Mouse (Mus musculus) liver, adult 2 months (tissue): ENCODE measurements around the gene Tmem179b. TPM values are rescaled to one million over a fixed set of nuclear protein-coding genes. Genes with fewer than 3 reads are reported as not detected.

Experiments used
- DNase-seq: peaks from one replicate; pipeline ENCODE4 v3.0.0-alpha.2; 2011; ENCODE audit warnings: low read depth, low spot score; ENCODE audit errors: extremely low read depth
- H3K27ac ChIP-seq: fragments of 200-500 bp; replicated peaks from 2 replicates; pipeline ENCODE4 v1.5.1; 2012; ENCODE audit warnings: low read depth, mild to moderate bottlenecking, control low read depth, inconsistent platforms, low read length; ENCODE audit not compliant: insufficient read depth
- H3K27me3 ChIP-seq: fragments of 200-500 bp; 2 replicates; pipeline ENCODE4 v1.6.1; 2012; ENCODE audit warnings: mild to moderate bottlenecking, moderate library complexity, low read length, inconsistent platforms; ENCODE audit not compliant: control insufficient read depth, insufficient read depth
- H3K36me3 ChIP-seq: fragments of 200-500 bp; 2 replicates; pipeline ENCODE4 v1.6.1; 2012; ENCODE audit warnings: low read length, inconsistent platforms; ENCODE audit not compliant: control insufficient read depth, insufficient read depth
- H3K4me1 ChIP-seq: fragments of 200-500 bp; 2 replicates; pipeline ENCODE4 v1.6.1; 2011; ENCODE audit warnings: low read length; ENCODE audit not compliant: control insufficient read depth, insufficient read depth
- H3K4me3 ChIP-seq: fragments of 200-500 bp; 2 replicates; pipeline ENCODE4 v1.5.1; 2011; ENCODE audit warnings: low read depth, mild to moderate bottlenecking, control low read depth, low read length, moderate library complexity; ENCODE audit not compliant: insufficient read depth
- H3K79me2 ChIP-seq: fragments of 200-500 bp; 2 replicates; pipeline ENCODE4 v1.6.1; 2012; ENCODE audit warnings: inconsistent platforms, mild to moderate bottlenecking, low read length, moderate library complexity; ENCODE audit not compliant: control insufficient read depth, insufficient read depth
- H3K9ac ChIP-seq: fragments of 200-500 bp; 2 replicates; pipeline ENCODE4 v1.6.1; 2012; ENCODE audit warnings: low read depth, mild to moderate bottlenecking, control low read depth, inconsistent platforms, low read length
- CTCF ChIP-seq: fragments of 200-500 bp; IDR thresholded peaks from 2 replicates; pipeline ENCODE4 v1.5.1; 2011; ENCODE audit warnings: low read depth, low read length, control low read depth
- POLR2A ChIP-seq: fragments of 200-500 bp; IDR thresholded peaks from 2 replicates; pipeline ENCODE4 v1.6.1; 2011; ENCODE audit warnings: low read length, control low read depth; ENCODE audit not compliant: insufficient read depth; ENCODE audit errors: extremely low read depth
- WGBS: fragments of 180-500 bp; shearing (Covaris S2); methylation state at CpG from one replicate; pipeline ENCODE4 v1.1.7; 2018; 5-methylcytosine and 5-hydroxymethylcytosine counted together
- polyA plus RNA-seq: library from polyadenylated mRNA; depleted of rRNA; stranded (reverse); fragments of >200 nt; gene quantifications from 2 replicates; pipeline ENCODE4 v1.2.3, GENCODE M21; 2012; rRNA removed
- total RNA-seq: library from RNA; depleted of rRNA; stranded (reverse); fragments of >200 nt; gene quantifications from 2 replicates; pipeline ENCODE4 v1.2.3, GENCODE M21; 2014; rRNA removed

Tmem179b gene
- total and polyA plus RNA-seq, 2 experiments, result 28.4 to 85.1 TPM

GRCm38 (mm10) chr19:8725081-8725613, 49.1 kb downstream of the Tmem179b start:
- H3K36me3 ChIP-seq, result peaks cover 31% of the 10 kb centered on the region
- peaks cover 9% of the 10 kb centered on the region; the same call in 1 of the 2 replicates for H3K4me1 ChIP-seq
- no peak overlapping the region for H3K4me3 ChIP-seq
- no peaks in the 10 kb centered on the region for H3K79me2 ChIP-seq
- DNase-seq, result no peak
- H3K9ac ChIP-seq, result no peak overlapping the region
- H3K27ac ChIP-seq, result no peak overlapping the region
- no peak for TF ChIP-seq CTCF
- TF ChIP-seq POLR2A, result no peak
- 70% methylated on average over 4 of the region's 4 CpGs for WGBS
- H3K27me3 ChIP-seq, result no peaks in the 10 kb centered on the region

GRCm38 (mm10) chr19:8724392-8724791, 49.9 kb downstream of the Tmem179b start:
- TF ChIP-seq CTCF (no peak), POLR2A (no peak)
- no peak for DNase-seq
- Histone ChIP-seq H3K79me2 (no peaks in the 10 kb centered on the region), H3K36me3 (peaks cover 31% of the 10 kb centered on the region), H3K27me3 (no peaks in the 10 kb centered on the region), H3K27ac (no peak overlapping the region), H3K4me3 (peak overlapping the region; percentile 81; the same call in 1 of the 2 replicates), H3K9ac (peak overlapping the region; percentile 46), H3K4me1 (peaks cover 9% of the 10 kb centered on the region; the same call in 1 of the 2 replicates)
- 8% methylated on average over 2 of the region's 2 CpGs for WGBS

DNA sequence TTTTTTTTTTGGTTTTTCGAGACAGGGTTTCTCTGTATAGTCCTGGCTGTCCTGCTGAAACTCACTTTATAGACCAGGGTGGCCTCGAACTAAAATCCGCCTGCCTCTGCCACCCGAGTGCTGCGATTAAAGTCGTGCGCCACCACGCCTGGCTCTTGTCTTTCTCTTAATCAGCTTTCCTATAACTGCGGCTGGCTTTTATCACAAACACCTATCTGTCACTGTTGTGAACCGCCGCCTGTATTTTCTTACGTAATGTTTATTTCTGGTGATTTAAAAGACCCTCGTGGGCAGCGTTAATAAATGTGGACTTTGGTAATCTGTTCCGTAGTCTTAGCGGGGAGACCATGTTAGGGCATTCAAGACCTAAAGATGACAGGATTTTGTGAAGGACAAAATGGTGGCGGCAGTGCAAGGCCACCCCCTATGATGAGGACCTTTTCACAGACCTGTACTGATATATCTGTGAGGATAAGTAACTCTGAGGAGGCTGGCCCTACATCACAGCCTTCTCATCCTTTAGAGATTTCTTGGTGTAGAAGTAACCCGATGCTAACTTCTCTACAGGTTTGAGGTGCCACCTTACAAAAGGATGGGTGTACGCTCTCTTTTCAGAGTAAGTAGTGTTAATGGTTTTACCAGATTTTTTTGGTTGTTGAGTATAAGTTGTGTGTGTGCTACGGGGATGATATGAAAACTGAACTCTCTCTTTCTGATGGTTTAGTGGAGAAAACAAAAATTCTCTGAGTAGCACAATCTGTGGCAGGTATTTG, 50.5 kb downstream of the Tmem179b start:
- peak overlapping the region; percentile 81 for H3K4me3 ChIP-seq
- peak overlapping the region; percentile 91 for H3K9ac ChIP-seq
- DNase-seq, result no peak
- H3K79me2 ChIP-seq, result no peaks in the 10 kb centered on the region
- H3K36me3 ChIP-seq, result peaks cover 31% of the 10 kb centered on the region
- H3K4me1 ChIP-seq, result peaks cover 9% of the 10 kb centered on the region; the same call in 1 of the 2 replicates
- peak overlapping the region; percentile 67 for H3K27ac ChIP-seq
- H3K27me3 ChIP-seq, result no peaks in the 10 kb centered on the region
- TF ChIP-seq CTCF, result no peak
- 1% methylated on average over 20 of the region's 20 CpGs for WGBS

DNA sequence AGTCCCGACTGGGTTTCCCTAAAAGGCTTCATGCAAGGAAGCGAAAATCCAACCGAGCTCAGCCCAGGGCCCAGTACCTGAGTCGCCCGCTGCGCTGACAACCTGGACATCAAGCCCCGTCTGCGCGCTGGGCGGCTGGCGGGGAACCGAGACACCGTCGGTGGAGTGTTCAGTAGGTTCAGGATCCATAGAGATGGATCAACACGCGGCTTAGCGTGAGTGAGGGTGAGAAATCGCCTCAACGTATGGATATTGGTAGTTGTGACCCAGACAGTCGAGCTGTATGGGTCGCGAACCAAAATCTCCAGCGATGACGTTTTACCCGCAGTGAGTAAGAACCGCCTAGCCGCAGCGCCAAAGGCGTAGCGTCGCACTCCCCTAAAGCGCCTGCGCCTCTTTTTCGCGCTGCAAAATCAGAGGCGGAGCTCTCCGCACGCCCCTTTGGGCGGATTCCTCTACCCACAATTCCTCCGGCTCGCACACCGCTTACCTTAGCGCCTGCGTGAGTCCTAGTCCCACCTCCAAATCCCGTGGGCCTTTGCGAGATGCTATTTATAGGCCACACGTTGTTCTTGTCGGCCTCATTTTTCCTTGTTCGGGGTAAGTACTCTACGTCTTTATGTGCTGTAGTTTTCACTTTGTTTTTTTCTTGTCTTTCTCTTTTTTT, 51.2 kb downstream of the Tmem179b start, which contains the start of gene Slc3a2:
TSS of gene Slc3a2 (minus strand) at position 463 of the 667 bp plus-strand sequence.
- Histone ChIP-seq H3K4me3 (peak within 1 kb of the TSS; percentile 90), H3K27ac (peak within 1 kb of the TSS; percentile 76), H3K9ac (peak within 1 kb of the TSS; percentile 91), H3K27me3 (no peaks in the 10 kb centered on the region), H3K36me3 (peaks cover 31% of the 10 kb centered on the region), H3K4me1 (peaks cover 9% of the 10 kb centered on the region; the same call in 1 of the 2 replicates), H3K79me2 (no peaks in the 10 kb centered on the region)
- WGBS, result under 1% methylated on average over 50 of the region's 50 CpGs
- peak; percentile 97 for DNase-seq
- no peak for TF ChIP-seq CTCF
- peak; percentile 56 for TF ChIP-seq POLR2A

DNA sequence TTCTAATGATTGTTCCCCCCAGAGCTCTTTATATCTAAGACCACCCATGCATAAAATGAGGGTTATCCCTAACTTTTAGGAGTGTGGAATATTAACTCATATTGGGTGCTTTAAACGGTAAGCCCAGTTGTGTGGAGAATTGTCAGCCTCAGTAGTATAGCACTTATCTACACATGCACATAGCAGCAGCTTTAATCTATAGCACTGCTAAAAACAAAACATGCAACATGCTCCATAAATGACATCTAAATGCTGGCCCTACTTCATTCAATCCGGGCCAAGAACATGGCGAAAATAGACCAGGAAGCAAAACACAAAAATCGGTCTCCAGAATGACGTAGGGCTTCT, 51.7 kb downstream of the Tmem179b start:
- Histone ChIP-seq H3K79me2 (no peaks in the 10 kb centered on the region), H3K36me3 (peaks cover 31% of the 10 kb centered on the region), H3K9ac (peak overlapping the region; percentile 89), H3K27me3 (no peaks in the 10 kb centered on the region), H3K4me3 (peak overlapping the region; percentile 90), H3K27ac (peak overlapping the region; percentile 76), H3K4me1 (peaks cover 9% of the 10 kb centered on the region; the same call in 1 of the 2 replicates)
- DNase-seq, result no peak
- WGBS, result 0% methylated on average over 5 of the region's 5 CpGs
- TF ChIP-seq CTCF (no peak), POLR2A (no peak)

Other genes with a start within 250 kb of the Tmem179b start
Only the 30 nearest of the 33 such genes appear.
- gene Slc22a6, start 156.4 kb downstream of the Tmem179b start, total RNA-seq, result not detected in 2 replicates
- gene Slc22a6, start 156.4 kb downstream of the Tmem179b start, polyA plus RNA-seq, result 0.02 TPM in 1 of 2 replicates, not detected in the other
- 0.07 and 0.46 TPM in 2 replicates for gene Chrm1, start 110.7 kb downstream of the Tmem179b start, total RNA-seq
- gene Chrm1, start 110.7 kb downstream of the Tmem179b start, polyA plus RNA-seq, result 0.36 and 0.50 TPM in 2 replicates
- 30.2 and 37.6 TPM in 2 replicates for gene Slc3a2, start 51.1 kb downstream of the Tmem179b start, total RNA-seq
- 62.9 and 71.6 TPM in 2 replicates for gene Slc3a2, start 51.1 kb downstream of the Tmem179b start, polyA plus RNA-seq
- gene Wdr74, start 38.6 kb downstream of the Tmem179b start, total RNA-seq, result 12.5 and 16.6 TPM in 2 replicates
- 23.8 and 28.9 TPM in 2 replicates for gene Wdr74, start 38.6 kb downstream of the Tmem179b start, polyA plus RNA-seq
- 0.83 TPM in 1 of 2 replicates, not detected in the other for gene 1700092M07Rik, start 33.7 kb downstream of the Tmem179b start, total RNA-seq
- not detected in 2 replicates for gene 1700092M07Rik, start 33.7 kb downstream of the Tmem179b start, polyA plus RNA-seq
- 43.5 and 46.8 TPM in 2 replicates for gene Stx5a, start 33.1 kb downstream of the Tmem179b start, total RNA-seq
- gene Stx5a, start 33.1 kb downstream of the Tmem179b start, polyA plus RNA-seq, result 42.0 and 62.1 TPM in 2 replicates
- gene Nxf1, start 17.4 kb downstream of the Tmem179b start, total RNA-seq, result 16.2 and 22.3 TPM in 2 replicates
- 27.3 and 43.1 TPM in 2 replicates for gene Nxf1, start 17.4 kb downstream of the Tmem179b start, polyA plus RNA-seq
- 50.3 and 66.9 TPM in 2 replicates for gene Tmem223, start 3.5 kb downstream of the Tmem179b start, total RNA-seq
- gene Tmem223, start 3.5 kb downstream of the Tmem179b start, polyA plus RNA-seq, result 93.1 and 122 TPM in 2 replicates
- 4.7 and 5.2 TPM in 2 replicates for gene Taf6l, start 11.9 kb upstream of the Tmem179b start, total RNA-seq
- gene Taf6l, start 11.9 kb upstream of the Tmem179b start, polyA plus RNA-seq, result 5.1 and 5.3 TPM in 2 replicates
- 25.2 and 26.6 TPM in 2 replicates for gene Polr2g, start 24.1 kb upstream of the Tmem179b start, total RNA-seq
- 12.9 and 13.2 TPM in 2 replicates for gene Polr2g, start 24.1 kb upstream of the Tmem179b start, polyA plus RNA-seq
- 0.20 and 0.37 TPM in 2 replicates for gene Zbtb3, start 28.1 kb upstream of the Tmem179b start, total RNA-seq
- gene Zbtb3, start 28.1 kb upstream of the Tmem179b start, polyA plus RNA-seq, result 0.31 and 0.43 TPM in 2 replicates
- gene Ttc9c, start 44.9 kb upstream of the Tmem179b start, total RNA-seq, result 15.6 and 18.5 TPM in 2 replicates
- 8.1 and 8.3 TPM in 2 replicates for gene Ttc9c, start 44.9 kb upstream of the Tmem179b start, polyA plus RNA-seq
- gene Hnrnpul2, start 45.5 kb upstream of the Tmem179b start, total RNA-seq, result 19.5 and 19.6 TPM in 2 replicates
- 11.2 and 11.6 TPM in 2 replicates for gene Hnrnpul2, start 45.5 kb upstream of the Tmem179b start, polyA plus RNA-seq
- gene AC129217.1, start 55.3 kb upstream of the Tmem179b start, total RNA-seq, result 6.1 and 8.2 TPM in 2 replicates
- gene AC129217.1, start 55.3 kb upstream of the Tmem179b start, polyA plus RNA-seq, result 1.7 TPM in 1 of 2 replicates, not detected in the other
- 27.7 and 30.5 TPM in 2 replicates for gene Bscl2, start 63.0 kb upstream of the Tmem179b start, total RNA-seq
- 131 and 137 TPM in 2 replicates for gene Bscl2, start 63.0 kb upstream of the Tmem179b start, polyA plus RNA-seq
- not detected in 2 replicates for gene Gng3, start 64.7 kb upstream of the Tmem179b start, total RNA-seq
- 0.05 TPM in 1 of 2 replicates, not detected in the other for gene Gng3, start 64.7 kb upstream of the Tmem179b start, polyA plus RNA-seq
- gene Lrrn4cl, start 76.3 kb upstream of the Tmem179b start, total RNA-seq, result 0.07 and 0.09 TPM in 2 replicates
- gene Lrrn4cl, start 76.3 kb upstream of the Tmem179b start, polyA plus RNA-seq, result 0.06 and 0.07 TPM in 2 replicates
- 82.7 and 88.4 TPM in 2 replicates for gene Ubxn1, start 97.0 kb upstream of the Tmem179b start, total RNA-seq
- 128 and 133 TPM in 2 replicates for gene Ubxn1, start 97.0 kb upstream of the Tmem179b start, polyA plus RNA-seq
- 21.3 and 27.7 TPM in 2 replicates for gene Uqcc3, start 106.5 kb upstream of the Tmem179b start, total RNA-seq
- gene Uqcc3, start 106.5 kb upstream of the Tmem179b start, polyA plus RNA-seq, result 32.6 and 38.8 TPM in 2 replicates
- 2.5 and 3.4 TPM in 2 replicates for gene Lbhd1, start 109.3 kb upstream of the Tmem179b start, total RNA-seq
- 1.2 and 1.3 TPM in 2 replicates for gene Lbhd1, start 109.3 kb upstream of the Tmem179b start, polyA plus RNA-seq
- gene Gm49403, start 109.5 kb upstream of the Tmem179b start, total RNA-seq, result not detected in 2 replicates
- not detected in 2 replicates for gene Gm49403, start 109.5 kb upstream of the Tmem179b start, polyA plus RNA-seq
- 23.5 and 34.0 TPM in 2 replicates for gene 1810009A15Rik, start 114.4 kb upstream of the Tmem179b start, total RNA-seq
- gene 1810009A15Rik, start 114.4 kb upstream of the Tmem179b start, polyA plus RNA-seq, result 10.8 and 13.6 TPM in 2 replicates
- 3.4 TPM in 1 of 2 replicates, not detected in the other for gene Gm49416, start 114.5 kb upstream of the Tmem179b start, total RNA-seq
- 1.1 TPM in 1 of 2 replicates, not detected in the other for gene Gm49416, start 114.5 kb upstream of the Tmem179b start, polyA plus RNA-seq
- gene Ints5, start 118.5 kb upstream of the Tmem179b start, total RNA-seq, result 3.8 and 5.6 TPM in 2 replicates
- 13.2 and 15.9 TPM in 2 replicates for gene Ints5, start 118.5 kb upstream of the Tmem179b start, polyA plus RNA-seq
- gene Ganab, start 123.6 kb upstream of the Tmem179b start, total RNA-seq, result 111 and 132 TPM in 2 replicates
- gene Ganab, start 123.6 kb upstream of the Tmem179b start, polyA plus RNA-seq, result 127 and 140 TPM in 2 replicates
- 16.8 and 22.6 TPM in 2 replicates for gene B3gat3, start 145.9 kb upstream of the Tmem179b start, total RNA-seq
- 88.7 and 101 TPM in 2 replicates for gene B3gat3, start 145.9 kb upstream of the Tmem179b start, polyA plus RNA-seq
- 1.7 and 2.3 TPM in 2 replicates for gene Rom1, start 154.9 kb upstream of the Tmem179b start, total RNA-seq
- gene Rom1, start 154.9 kb upstream of the Tmem179b start, polyA plus RNA-seq, result 5.0 and 7.8 TPM in 2 replicates
- 7.4 and 7.9 TPM in 2 replicates for gene Eml3, start 155.1 kb upstream of the Tmem179b start, total RNA-seq
- 20.2 and 26.2 TPM in 2 replicates for gene Eml3, start 155.1 kb upstream of the Tmem179b start, polyA plus RNA-seq
- 25.6 and 27.1 TPM in 2 replicates for gene Mta2, start 167.4 kb upstream of the Tmem179b start, total RNA-seq
- gene Mta2, start 167.4 kb upstream of the Tmem179b start, polyA plus RNA-seq, result 11.2 and 12.1 TPM in 2 replicates
- gene Tut1, start 179.4 kb upstream of the Tmem179b start, total RNA-seq, result 6.0 and 6.2 TPM in 2 replicates
- 9.6 and 14.6 TPM in 2 replicates for gene Tut1, start 179.4 kb upstream of the Tmem179b start, polyA plus RNA-seq